29 mouse cellular contexts compared by ENCODE assay signal in the genomic region with DNA sequence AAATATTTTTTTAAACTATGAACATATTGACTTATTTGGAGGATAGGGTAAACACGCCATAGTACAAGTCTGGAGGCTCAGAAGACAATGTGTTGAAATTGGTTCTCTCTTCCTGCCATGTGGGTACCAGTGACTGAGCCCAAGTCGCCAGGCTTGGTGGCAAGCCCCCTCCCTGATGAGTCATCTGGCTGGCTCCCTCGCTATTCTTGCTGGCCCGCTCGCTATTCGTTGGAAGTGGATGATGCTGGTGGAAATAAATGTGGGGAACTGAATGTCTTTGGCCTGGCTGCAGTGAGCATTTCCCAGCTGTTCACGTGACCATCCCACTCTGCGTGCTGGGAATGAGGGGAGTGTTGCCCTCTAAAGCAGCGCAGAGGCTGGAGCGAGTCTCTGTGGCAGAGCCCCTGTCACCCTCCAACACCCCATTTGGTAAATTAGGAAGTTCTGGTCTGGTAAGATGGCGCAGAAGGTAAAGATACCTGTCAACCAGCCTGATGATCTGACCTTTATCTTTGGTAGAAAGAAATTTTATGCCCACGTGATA. TPM values are rescaled to one million over a fixed set of nuclear protein-coding genes. Genes with fewer than 3 reads are reported as not detected.
"Had no signal": no experiment of that assay in that cellular context is flagged by ENCODE, and none has a peak within 500 bp of the region (broad histone marks: within the 10 kb centered on the region; RNA-seq: fewer than 3 reads in every experiment).

No protein-coding gene starts in this region.

- DNase-seq: liver, postnatal 0 days; lung, adult 2 months; lung, postnatal 14 days; lung, postnatal 36 days; retina, postnatal 1 day; right cerebral cortex, adult 18-20 months; right cerebral cortex, postnatal 25 days; right cerebral cortex, postnatal 4 days; spleen, adult 18-20 months; thymus, adult 2 months; thymus, postnatal 25 days; thymus, postnatal 4 days had no signal

- H3K4me3 ChIP-seq: lung, embryonic 15.5 days; megakaryocyte, embryonic 14.5 days; midbrain, embryonic 13.5 days; midbrain, embryonic 15.5 days; neural tube, embryonic 12.5 days; stomach, embryonic 15.5 days had no signal

- H3K27me3 ChIP-seq: lung, embryonic 15.5 days; midbrain, embryonic 15.5 days; neural tube, embryonic 12.5 days; stomach, embryonic 15.5 days had no signal

- H3K36me3 ChIP-seq: lung, embryonic 15.5 days; midbrain, embryonic 13.5 days; midbrain, embryonic 15.5 days; neural tube, embryonic 12.5 days; stomach, embryonic 15.5 days had no signal

RNA-seq across cellular contexts. Expression of gene Gldn, which starts 7.2 kb away (rescaled TPM):
- total RNA-seq: megakaryocyte progenitor cell, adult 5-6 weeks; monocyte, adult 5-6 weeks; neutrophil, adult 5-6 weeks had no signal
- polyA plus RNA-seq: liver, postnatal 0 days; lung, embryonic 15.5 days; lung, postnatal 0 days; macrophage; small intestine, adult 2 months; stomach, embryonic 15.5 days; stomach, postnatal 0 days had no signal

RNA-seq across cellular contexts. Expression of gene Cyp19a1, which starts 11.2 kb away (rescaled TPM):
- total RNA-seq: megakaryocyte progenitor cell, adult 5-6 weeks; midbrain, postnatal 0 days; monocyte, adult 5-6 weeks; neutrophil, adult 5-6 weeks had no signal
- polyA plus RNA-seq: liver, postnatal 0 days; lung, adult 2 months; lung, embryonic 15.5 days; lung, postnatal 0 days; macrophage; midbrain, embryonic 11.5 days; midbrain, embryonic 15.5 days; neural tube, embryonic 14.5 days; small intestine, adult 2 months; stomach, embryonic 15.5 days; stomach, postnatal 0 days; urinary bladder, adult 2 months had no signal
